Mouse (Mus musculus): Measurements from ENCODE around the gene Plscr4.

The Plscr4 gene

DNA sequence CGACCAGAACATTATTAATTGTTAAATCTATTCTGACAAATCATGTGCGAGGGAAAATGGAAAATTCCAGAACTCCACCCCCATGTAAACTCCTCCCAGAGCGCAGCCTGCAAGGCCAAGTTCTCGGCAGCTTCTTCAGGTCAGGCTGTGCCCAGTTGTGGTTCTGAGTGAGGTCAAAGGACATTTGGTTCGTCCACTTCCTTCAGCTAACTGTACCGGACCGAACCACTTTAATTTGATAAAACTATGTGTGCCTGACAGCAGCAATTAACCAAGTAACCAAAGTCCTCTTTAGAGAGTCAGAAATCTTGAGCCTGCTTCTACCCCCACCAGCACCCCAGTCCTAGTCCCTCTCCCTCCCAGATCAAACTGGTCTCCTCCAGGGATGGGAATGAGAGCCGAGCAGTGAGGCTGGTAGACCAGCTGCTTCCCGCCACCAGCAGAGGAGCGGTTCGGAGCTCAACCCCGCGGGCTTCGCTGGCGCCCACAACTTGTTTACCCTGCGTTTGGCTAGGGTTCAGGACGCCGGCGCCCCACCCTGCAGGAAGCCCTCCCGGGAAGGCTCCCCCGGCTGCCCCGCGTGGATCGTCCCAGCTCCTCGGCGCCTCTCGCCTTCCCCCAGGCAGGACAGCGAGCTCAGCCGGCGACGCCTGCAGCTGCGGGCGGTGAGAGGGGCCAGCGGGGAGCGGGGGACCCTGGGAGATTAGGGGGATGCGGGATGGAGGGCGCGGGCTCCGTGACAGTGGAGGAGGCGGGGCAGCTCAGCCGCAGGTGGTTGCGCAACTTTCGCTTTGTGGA is at the start of gene Plscr4:
Plscr4 (plus strand) TSS at position 113 of the 798 bp plus-strand sequence.
- peak; percentile 2 for DNase-seq (ENCODE audit: low read depth)

DNA sequence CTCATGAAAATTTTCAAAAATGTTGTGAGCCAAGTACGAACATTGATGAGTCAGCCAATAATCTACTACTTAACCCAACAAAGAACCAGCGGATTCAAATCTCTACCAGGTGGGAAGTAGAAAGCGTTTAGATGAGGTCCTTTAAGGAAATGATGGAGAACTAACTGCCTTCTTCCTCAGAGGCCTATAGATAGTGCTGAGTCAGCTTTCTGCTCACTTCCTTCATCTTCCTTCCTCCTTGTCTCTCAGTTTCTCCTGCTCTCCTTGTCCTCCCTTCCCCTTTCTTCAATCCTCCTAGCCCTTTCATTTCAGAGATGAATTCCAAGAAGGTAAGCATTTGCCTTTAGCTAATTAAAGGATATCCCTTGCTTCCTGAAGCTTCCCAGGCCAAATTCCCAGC is 46.9 kb upstream of the Plscr4 start:
- DNase-seq (ENCODE audit: low read depth) = no peak

DNA sequence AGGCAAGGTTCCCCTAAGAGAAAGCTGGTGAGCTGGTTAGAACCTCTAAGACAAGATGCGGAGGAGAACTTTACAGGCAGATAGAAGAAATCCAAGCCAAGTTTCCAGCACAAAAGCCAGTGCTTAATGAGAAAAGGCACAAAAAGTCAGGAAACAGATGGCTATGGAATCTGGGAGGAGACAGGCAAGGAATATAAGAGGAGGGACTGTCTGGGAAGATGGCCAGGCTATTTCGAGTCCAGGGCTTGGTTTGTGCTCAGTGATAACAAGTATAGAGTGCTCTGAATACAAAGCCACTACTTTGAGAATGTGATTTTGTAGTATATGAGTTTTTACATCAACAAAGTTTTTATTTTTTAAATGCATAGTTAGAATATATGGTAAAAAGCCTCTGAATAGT is 45.1 kb upstream of the Plscr4 start:
- no peak for DNase-seq (ENCODE audit: low read depth)

DNA sequence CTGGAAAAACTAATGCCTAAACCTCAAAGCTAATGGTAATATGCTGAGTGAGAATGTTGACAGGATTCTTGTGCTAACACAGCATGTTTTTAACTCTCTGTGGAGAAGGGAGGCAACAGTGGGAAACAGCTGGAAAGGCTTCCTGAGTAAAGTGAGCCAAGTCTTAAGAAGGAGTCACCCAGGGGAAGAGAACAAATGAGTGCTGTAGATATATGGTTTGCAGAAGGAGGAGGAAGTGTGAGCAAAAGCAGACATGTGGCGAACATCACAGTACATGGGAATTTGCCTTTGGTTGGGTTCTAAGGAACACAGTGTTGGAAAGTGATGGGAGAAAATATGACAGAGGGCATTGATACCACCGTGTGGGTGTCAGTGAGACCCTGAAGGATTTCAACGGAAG is 43.5 kb upstream of the Plscr4 start:
- DNase-seq (ENCODE audit: low read depth) = no peak

DNA sequence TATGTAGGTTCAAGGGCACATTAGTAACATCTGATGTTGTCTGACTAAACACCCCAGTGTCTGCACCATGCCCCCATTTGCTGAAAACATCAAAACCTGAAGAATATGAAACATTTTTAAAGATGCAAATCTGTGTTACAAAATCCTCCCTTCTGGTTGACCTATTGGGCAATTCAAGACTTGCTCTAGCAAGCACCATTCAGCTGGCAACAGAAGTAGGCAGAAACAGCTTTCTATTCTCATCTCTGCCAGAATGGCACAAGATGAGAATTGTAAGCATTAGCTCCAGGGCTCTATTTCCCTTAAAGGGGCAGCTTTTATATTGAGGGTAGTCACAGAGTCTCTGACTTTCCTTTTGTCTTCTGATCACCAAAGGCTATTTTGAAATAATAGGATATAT is 19.4 kb upstream of the Plscr4 start:
- no peak for DNase-seq (ENCODE audit: low read depth)

DNA sequence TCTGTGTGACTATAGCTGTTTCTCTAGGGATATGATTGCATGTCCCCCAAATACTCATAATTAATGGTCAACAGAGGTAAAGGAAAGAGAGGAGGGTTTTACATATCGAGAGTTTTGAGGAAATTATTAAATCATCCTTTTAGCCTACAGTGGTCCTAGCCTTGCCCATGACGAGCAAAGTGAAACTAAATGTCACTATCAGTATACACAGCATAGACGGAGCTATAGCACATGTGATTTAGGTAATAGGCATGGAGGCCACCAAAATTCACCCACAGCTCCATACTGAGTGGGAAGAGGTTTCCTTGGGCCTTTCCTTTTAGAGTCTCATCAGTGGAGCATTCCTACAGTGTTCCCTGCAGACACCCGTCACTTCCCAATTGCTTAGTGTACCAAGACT is 15.7 kb upstream of the Plscr4 start:
- no peak for DNase-seq (ENCODE audit: low read depth)

DNA sequence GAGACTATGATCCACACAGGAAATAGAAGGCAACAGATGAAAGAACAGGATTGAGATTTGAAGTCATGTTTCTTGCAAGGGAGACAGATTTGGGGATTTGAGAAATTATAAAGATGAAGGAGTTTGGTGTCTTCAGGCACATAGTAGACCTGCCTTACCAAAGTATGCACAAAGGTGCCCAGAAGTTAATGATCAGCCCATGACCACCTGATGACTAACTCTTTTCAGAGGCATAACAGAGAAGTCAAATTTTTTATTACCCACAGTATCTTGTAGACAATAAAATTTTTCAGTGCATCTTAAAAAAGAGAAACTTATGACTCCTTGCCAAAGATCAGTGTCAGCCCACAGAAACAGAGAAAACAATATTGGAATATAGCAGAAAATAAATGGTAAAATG is 12.6 kb upstream of the Plscr4 start:
- no peak for DNase-seq (ENCODE audit: low read depth)

DNA sequence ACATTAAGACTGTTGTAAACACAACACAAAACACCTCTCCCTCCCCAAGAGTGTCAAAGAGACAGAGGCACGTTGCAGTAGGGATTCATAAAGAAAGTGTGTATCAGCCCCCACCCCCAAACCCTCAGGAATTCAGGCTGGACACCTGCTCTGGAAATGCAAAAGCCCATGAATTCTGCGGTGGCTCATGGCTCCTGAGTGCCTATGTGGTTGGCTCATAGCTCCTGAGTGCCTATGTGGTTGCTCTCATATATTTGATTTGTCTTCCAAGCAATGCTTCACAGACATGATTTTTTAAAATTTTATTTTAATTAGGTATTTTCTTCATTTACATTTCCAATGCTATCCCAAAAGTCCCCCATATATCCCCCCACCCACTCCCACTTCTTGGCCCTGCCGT is 568 bp upstream of the Plscr4 start:
- no peak for DNase-seq (ENCODE audit: low read depth)

DNA sequence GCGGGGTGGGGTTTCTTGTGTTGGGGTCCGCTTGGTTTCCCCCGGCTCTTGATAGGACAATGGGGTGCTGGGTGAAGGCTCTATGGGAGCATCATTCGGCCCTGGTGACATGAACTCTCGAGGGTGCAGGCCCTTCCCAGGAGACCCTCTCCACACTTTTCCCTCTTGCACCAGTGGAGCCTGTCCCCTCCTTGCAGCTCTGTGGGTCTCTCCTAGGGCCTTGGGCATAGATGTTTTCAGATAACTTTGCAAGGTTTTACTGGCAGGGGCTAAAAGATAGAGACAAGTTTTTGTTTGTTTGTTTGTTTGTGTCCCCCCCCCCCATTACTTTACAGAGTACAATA is 858 bp downstream of the Plscr4 start:
- DNase-seq (ENCODE audit: low read depth) = no peak

DNA sequence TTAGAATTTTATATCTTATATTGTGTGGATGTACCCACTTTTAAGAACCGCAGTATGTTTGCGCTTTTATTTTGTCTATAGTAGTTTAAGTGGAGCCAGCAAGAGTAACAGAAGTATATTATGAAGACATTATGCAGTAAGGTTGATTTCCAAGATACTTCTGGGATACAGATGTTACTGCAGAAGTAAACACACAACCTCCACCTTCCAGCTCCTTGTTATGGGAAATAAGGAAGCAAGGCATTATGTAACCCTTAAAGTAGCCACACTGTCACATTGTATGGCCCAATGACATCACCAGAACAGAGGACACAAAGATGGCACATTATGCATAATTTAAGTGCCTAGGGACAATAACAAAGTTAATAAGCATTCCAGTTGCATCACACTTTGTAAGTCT is 1.2 kb downstream of the Plscr4 start:
- DNase-seq (ENCODE audit: low read depth) = no peak

DNA sequence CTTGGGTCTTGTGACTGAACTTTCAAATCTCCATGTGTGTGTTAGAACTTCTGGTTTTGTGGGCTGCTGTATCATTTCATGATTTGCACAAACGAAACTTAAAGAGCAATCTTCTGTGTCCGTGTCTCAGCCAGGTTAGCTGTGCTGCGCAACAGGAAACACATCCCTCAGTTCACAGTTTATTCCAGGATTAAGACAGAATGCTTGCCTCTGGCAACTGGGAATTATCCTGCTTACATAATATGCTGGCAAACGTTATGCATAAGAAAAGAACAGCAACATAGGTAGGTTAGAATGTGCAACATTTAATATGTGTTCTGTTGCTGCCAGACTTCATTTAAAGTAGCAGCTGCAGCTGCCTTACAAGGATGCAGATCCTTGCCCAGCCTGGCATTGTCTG is 10.6 kb downstream of the Plscr4 start:
- DNase-seq (ENCODE audit: low read depth) = no peak

DNA sequence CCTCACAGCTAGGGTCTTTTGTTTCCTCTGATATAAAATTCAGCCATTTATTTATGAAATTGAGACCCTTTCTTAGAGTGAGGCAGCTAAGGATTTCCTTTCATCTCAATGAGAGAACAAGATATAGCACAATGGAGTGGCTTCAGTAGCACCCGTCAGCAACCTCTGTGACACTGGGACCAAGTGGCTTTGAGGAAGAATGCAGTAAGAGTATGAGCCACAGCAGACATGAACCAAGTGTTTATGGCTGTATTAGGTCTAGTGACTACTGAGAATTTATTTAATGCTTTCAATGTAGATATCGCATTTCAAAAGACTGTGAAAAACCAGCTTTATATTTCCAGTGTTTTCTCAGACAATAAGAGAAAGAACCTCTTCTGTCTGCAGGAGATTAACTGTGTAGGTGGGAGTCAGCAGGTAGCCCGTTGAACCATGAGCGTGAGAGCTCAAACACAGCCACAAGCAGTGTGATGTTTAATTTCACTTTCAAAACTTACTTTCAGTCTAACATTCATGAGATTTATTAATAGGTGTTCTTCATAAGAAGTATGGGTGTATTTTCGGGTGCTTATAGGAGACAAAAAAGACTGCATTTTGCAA is 15.2 kb downstream of the Plscr4 start:
- no peak for DNase-seq (ENCODE audit: low read depth)

DNA sequence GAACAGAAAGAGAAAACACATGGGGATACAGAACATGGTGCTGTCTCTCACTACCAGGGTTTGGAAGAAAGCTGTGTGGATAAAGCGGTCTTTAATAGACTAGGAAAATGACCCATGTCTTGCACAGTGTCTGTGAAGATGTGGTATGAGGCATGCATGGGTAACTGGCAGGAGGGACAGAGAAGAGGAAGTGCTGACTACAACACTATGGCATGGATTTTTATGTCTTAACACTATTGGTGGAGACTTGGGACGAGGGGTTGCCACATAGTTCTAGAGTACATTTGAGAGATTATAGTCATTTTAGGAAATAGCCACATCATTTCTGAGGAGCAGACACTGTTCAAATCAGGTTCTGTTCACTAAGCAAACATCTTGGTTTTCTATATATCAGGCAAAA is 16.0 kb downstream of the Plscr4 start:
- no peak for DNase-seq (ENCODE audit: low read depth)

DNA sequence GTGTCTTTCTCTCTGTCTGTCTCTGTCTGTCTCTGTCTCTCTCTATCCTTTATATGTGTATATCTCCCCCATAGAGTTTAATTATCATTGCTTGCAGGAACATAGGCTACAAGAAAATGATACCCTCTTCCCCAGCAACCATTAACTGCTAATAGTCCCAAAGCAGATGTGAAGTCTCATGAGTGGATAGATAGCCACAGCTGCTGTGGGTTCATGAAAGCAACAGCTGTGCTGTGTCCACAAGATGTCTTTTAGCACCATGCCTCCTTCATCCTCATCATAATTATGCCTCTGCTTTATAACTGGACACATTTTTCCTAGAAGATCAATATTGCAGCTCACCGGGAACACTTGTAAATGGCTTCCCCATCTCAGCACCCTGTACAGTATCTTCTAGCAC is 17.1 kb downstream of the Plscr4 start:
- DNase-seq (ENCODE audit: low read depth) = no peak

DNA sequence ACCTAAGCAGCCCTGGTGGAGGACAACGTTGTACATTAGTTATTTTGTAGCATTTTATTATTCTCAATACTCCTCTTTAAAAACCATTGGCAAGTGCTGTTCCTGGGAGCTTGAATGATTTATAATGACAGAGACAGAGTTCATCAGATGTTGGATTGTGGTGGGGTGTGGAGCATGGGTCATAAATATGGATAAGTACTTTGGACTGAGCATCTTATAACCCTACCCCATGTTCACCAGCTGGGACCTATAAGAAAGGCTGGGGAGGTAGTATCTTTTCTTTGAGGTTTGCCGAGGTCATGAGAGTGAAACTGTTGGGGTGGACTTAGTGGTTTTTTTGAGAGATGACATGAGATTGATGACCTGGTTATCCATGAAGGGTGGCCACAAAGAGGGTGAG is 24.5 kb downstream of the Plscr4 start:
- DNase-seq (ENCODE audit: low read depth) = no peak

DNA sequence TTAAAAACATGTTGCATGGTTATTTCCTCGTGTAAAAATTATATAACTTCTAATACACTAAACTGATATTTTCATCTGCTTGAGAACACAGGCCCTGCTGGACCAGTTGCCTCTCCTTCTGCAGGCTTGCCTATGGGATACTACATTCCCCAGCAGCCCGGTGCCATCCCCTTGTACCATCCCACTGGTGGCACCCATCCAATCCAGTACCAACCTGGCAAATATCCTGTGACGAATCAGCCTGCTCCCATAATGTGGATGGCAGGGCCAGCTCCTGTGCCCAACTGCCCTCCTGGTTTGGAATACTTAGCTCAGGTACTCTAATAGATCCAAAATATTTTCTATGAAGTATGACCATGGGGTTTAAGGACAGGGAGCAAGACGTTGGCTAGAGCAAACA is 25.4 kb downstream of the Plscr4 start:
- DNase-seq (ENCODE audit: low read depth) = no peak

DNA sequence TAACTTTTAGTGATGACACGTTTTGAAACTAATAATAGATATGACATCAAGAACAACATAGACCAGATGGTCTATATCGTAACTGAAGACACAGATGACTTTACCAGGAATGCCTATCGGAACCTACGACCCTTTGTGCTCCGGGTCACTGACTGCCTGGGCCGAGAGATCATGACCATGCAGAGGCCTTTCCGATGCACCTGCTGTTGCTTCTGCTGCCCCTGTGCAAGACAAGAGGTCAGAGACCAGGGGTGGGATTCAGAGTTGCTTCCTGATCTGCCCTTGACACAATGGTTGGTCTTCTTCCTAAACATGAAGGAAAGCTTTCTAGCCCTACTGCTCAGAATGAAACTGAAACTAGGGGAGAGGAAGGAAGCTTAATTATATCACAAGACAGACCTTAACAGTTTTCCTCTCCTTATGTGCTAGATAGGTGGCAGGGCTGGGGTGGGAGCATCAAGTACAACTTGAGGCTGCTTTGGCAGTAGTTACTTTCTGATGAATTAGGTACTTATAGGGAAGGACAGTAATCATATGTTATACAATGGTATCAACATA is 27.6 kb downstream of the Plscr4 start:
- no peak for DNase-seq (ENCODE audit: low read depth)

DNA sequence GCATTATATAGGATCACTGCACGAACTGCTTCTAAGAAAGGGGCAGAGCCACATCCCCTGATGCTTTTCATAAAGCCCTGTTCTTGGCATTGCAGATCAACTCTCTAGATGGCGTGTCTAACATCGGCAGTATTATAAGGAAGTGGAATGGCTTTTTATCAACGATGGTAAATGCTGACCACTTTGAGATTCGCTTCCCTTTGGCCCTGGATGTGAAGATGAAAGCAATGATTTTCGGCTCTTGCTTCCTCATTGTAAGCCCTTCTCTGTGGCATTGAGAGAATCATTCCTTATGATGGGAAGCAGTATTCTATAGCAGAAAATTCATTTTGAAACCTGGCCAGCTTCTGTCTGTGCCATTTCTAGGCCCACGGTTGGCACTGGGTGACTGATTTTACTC is 32.7 kb downstream of the Plscr4 start:
- no peak for DNase-seq (ENCODE audit: low read depth)

DNA sequence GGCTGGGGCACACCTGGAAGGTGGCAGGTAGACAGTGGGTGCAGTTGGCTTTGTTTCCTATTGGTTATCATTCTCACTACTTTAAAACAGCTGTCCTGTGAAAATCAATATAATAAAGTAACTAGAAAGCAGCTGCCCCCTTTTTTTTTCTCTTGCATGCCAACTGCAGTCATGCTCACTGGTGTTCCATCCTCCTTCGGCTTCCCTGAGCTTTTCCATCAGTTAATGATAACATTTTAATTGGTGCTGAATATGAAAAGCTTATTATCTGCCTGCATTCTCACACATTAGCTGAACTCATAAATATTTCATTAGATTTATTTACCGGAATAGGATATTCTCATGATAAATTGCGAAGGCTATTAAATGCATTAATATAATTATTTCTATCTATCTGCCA is 33.1 kb downstream of the Plscr4 start:
- no peak for DNase-seq (ENCODE audit: low read depth)

DNA sequence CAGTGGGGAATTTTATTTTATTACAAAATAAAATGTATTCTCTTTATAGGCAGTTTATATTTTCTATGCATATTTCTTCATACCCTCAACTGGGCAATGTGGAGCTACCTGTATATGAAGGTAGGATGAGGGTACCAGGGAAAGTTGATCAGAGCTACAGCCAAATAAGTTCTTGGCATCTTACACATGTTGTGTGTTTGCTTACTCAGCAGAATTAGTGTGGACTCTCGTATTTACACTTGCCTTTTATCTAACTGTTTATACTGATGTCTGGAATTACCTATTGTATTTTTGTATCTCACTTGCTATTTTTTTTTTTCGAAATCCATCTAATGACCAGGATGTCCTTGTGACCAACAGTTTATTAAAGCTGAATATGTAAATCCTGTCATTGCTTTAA is 34.1 kb downstream of the Plscr4 start:
- no peak for DNase-seq (ENCODE audit: low read depth)

DNA sequence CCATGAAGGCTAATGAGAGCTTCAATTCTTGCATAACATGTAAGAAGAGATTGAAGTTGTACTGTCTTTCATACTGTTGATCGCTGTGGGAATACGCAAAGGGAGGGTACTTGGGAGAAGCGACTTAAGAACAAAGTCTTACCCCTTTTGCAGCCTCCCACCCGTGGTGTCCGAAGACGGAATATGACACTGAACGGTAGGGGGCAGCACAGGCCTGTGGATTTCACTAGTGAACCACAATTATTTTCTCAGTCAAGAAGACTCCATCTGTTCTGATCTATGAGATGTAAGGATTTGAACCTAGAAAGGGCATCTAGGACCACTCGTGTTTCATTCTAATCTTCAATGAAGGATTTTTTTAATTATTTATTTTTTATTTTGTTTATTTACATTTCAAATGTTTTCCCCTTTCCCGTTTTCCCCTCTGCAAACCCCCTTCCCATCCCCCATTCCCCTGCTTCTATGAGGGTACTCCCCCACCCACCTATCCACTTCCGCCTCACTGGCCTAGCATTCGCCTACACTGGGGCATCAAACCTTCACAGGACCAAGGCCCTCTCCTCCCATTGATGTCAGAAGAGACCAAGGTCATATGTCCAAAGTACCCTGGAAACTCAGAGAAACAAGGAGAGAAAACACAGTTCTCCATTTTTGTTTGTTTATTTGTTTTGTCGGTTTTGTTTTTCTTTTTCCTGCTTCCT is 42.7 kb downstream of the Plscr4 start:
- DNase-seq (ENCODE audit: low read depth) = peak; percentile 36

DNA sequence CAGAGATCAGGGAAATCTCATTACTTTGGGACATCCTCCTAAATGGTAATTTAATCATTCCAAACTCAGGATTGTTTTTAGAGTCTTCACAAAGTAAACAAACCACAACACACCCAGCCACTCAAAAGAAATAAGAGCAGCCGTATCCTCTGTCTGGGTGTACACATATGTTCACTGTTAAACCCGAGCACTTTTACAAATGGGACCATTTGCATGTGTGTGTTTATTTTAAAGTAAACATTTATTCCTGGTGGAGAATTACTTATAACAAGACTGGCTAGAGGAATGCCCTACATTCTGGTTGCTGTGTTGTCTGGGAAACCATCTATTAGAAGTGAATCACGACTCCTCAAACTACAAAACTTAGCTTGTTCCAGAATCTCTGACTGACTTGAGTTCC is 47.1 kb downstream of the Plscr4 start:
- no peak for DNase-seq (ENCODE audit: low read depth)

DNA sequence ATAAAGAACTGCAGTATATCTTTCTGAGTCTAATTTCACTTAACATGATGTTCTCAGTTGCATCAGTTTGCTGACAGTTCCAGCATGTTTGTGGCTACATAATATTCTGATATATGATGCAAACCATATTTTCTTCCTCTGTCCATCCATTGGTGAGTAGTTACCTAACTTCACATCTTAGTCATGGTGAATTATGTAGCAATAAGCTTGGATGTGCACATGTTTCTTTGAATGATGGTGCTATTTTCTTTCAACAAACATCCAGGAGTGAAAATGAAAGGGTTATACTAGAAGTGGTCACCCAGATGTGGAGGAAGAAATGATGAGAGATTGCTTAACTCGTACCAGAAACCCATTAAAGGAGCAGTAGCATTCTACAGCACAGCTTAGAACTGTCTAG is 47.7 kb downstream of the Plscr4 start:
- DNase-seq (ENCODE audit: low read depth) = no peak

Data from c-Kit-positive CD71-positive TER-119-negative erythroid progenitor cells, embryonic 14.5 days (primary cell).